Mouse (Mus musculus) MEL-GATA-1-ER (cell line): ENCODE measurements around the gene Zfp276.
"Not testable (repeated sequence)": the region's sequence is repeated elsewhere in the genome, so short reads cannot be mapped to it uniquely, and the experiment has no call there.

Source experiments
- DNase-seq: peaks from one replicate; pipeline ENCODE4 v3.0.0-alpha.2; 2012; ENCODE audit warnings: low read depth; ENCODE audit errors: extremely low read depth

Gene Zfp276

GRCm38 (mm10) chr8:123254099-123254885, at the start of gene Zfp276, which contains the start of gene Vps9d1:
Gene Zfp276 (plus strand): TSS chr8:123254195.
Gene Vps9d1 (minus strand): TSS chr8:123254348.
- DNase-seq = peak; percentile 29

- no peak for DNase-seq
Measured at GRCm38 (mm10) chr8:123211876-123212275, 42.1 kb upstream of the Zfp276 start.

- peak; percentile 55 for DNase-seq
Measured at GRCm38 (mm10) chr8:123212321-123213117, 41.5 kb upstream of the Zfp276 start, which contains the start of the genes Chmp1a and Spata33. Gene Chmp1a (minus strand): TSS chr8:123212763. Gene Spata33 (plus strand): TSS chr8:123212832.

GRCm38 (mm10) chr8:123213118-123213772, 40.8 kb upstream of the Zfp276 start:
- DNase-seq = no peak

GRCm38 (mm10) chr8:123215430-123215829, 38.6 kb upstream of the Zfp276 start:
- DNase-seq = no peak

- DNase-seq = no peak
Measured at GRCm38 (mm10) chr8:123220917-123221316, 33.1 kb upstream of the Zfp276 start.

GRCm38 (mm10) chr8:123224278-123225266, 29.4 kb upstream of the Zfp276 start, which contains the start of gene Cdk10:
Gene Cdk10 (plus strand): TSS chr8:123224842.
- peak; percentile 77 for DNase-seq

- no peak for DNase-seq
Measured at GRCm38 (mm10) chr8:123228416-123228815, 25.6 kb upstream of the Zfp276 start.

- not testable (repeated sequence) for DNase-seq
Measured at GRCm38 (mm10) chr8:123230326-123230725, 23.7 kb upstream of the Zfp276 start.

- DNase-seq = no peak
Measured at GRCm38 (mm10) chr8:123231742-123232141, 22.3 kb upstream of the Zfp276 start.

- no peak for DNase-seq
Measured at GRCm38 (mm10) chr8:123232553-123232952, 21.4 kb upstream of the Zfp276 start.

GRCm38 (mm10) chr8:123233300-123233699, 20.7 kb upstream of the Zfp276 start:
- no peak for DNase-seq

- no peak for DNase-seq
Measured at GRCm38 (mm10) chr8:123233760-123234159, 20.2 kb upstream of the Zfp276 start.

GRCm38 (mm10) chr8:123234918-123235519, 19.0 kb upstream of the Zfp276 start:
- DNase-seq = no peak

- peak; percentile 50 for DNase-seq
Measured at GRCm38 (mm10) chr8:123235520-123236497, 18.2 kb upstream of the Zfp276 start, which contains the start of gene Spata2l. Gene Spata2l (minus strand): TSS chr8:123236233.

GRCm38 (mm10) chr8:123239398-123239797, 14.6 kb upstream of the Zfp276 start:
- no peak for DNase-seq

GRCm38 (mm10) chr8:123242107-123242923, 11.7 kb upstream of the Zfp276 start:
- no peak for DNase-seq

- no peak for DNase-seq
Measured at GRCm38 (mm10) chr8:123243053-123243452, 10.9 kb upstream of the Zfp276 start.
